Mouse (Mus musculus) embryonic facial prominence, embryonic 12.5 days (tissue): ENCODE data around the gene Pgls. TPM values are rescaled to one million over a fixed set of nuclear protein-coding genes. Genes with fewer than 3 reads are reported as not detected.

ENCODE experiments used
- ATAC-seq: fragments of 200-750 bp; cut with Nextera tagmentation; 2 replicates; pipeline ENCODE4 v1.8.0; 2017; ENCODE audit not compliant: insufficient number of reproducible peaks, insufficient read depth, low FRiP score, low TSS enrichment
- H3K27ac ChIP-seq: fragments of 300-500 bp; sonication (generic); 2 replicates; pipeline ENCODE4 v1.5.1; 2016; ENCODE audit warnings: mild to moderate bottlenecking
- H3K27me3 ChIP-seq: fragments of 300-500 bp; sonication (generic); 2 replicates; pipeline ENCODE4 v1.6.1; 2016; ENCODE audit warnings: mild to moderate bottlenecking, moderate library complexity
- H3K36me3 ChIP-seq: fragments of 300-500 bp; sonication (generic); 2 replicates; pipeline ENCODE4 v1.6.1; 2016; ENCODE audit warnings: mild to moderate bottlenecking
- H3K4me1 ChIP-seq: fragments of 300-500 bp; sonication (generic); 2 replicates; pipeline ENCODE4 v1.6.1; 2016
- H3K4me2 ChIP-seq: fragments of 300-500 bp; sonication (generic); replicated peaks from 2 replicates; pipeline ENCODE4 v1.6.1; 2016; ENCODE audit warnings: mild to moderate bottlenecking, moderate library complexity
- H3K4me3 ChIP-seq: fragments of 300-500 bp; sonication (generic); 2 replicates; pipeline ENCODE4 v1.5.1; 2016; ENCODE audit warnings: mild to moderate bottlenecking
- H3K9ac ChIP-seq: fragments of 300-500 bp; sonication (generic); 2 replicates; pipeline ENCODE4 v1.6.1; 2016; ENCODE audit warnings: mild to moderate bottlenecking, moderate library complexity
- H3K9me3 ChIP-seq: fragments of 300-500 bp; sonication (generic); 2 replicates; pipeline ENCODE4 v1.6.1; 2016; ENCODE audit warnings: mild to moderate bottlenecking, moderate library complexity
- WGBS: fragments of 180-500 bp; shearing (Covaris S2); methylation state at CpG from one replicate; pipeline ENCODE4 v1.1.7; 2016; 5-methylcytosine and 5-hydroxymethylcytosine counted together
- polyA plus RNA-seq: library from polyadenylated mRNA; unstranded; fragments of >200 nt; fragmentation: Nextera tagmentation; extraction: Ambion mirVana; gene quantifications from 2 replicates; pipeline ENCODE4 v1.2.1, GENCODE M21; 2016

The Pgls gene
- polyA plus RNA-seq, 1 experiment from 2014 or later, result 236 TPM

GRCm38 (mm10) chr8:71602666-71603334 is 10.8 kb downstream of the Pgls start:
- H3K4me2 ChIP-seq, result peak overlapping the region; percentile 73
- 0 out of 2 replicates have a peak, but pooled peaks cover 5% of the 10 kb centered on the region for H3K36me3 ChIP-seq
- H3K9me3 ChIP-seq, result no peaks in the 10 kb centered on the region
- H3K4me3 ChIP-seq, result peak overlapping the region; percentile 41
- peak overlapping the region; percentile 51 for H3K9ac ChIP-seq
- H3K4me1 ChIP-seq, result peaks cover 19% of the 10 kb centered on the region
- H3K27me3 ChIP-seq, result peaks cover 30% of the 10 kb centered on the region
- H3K27ac ChIP-seq, result 0 out of 2 replicates have a peak overlapping the region, but pooled peaks have one; percentile 41
- peak; percentile 78 for ATAC-seq
- under 1% methylated on average over 32 of the region's 32 CpGs for WGBS

- WGBS, result 57% methylated on average over 7 of the region's 7 CpGs
- no peak overlapping the region for H3K27ac ChIP-seq
These were observed 12.0 kb downstream of the Pgls start for GRCm38 (mm10) chr8:71604021-71604420.

DNA sequence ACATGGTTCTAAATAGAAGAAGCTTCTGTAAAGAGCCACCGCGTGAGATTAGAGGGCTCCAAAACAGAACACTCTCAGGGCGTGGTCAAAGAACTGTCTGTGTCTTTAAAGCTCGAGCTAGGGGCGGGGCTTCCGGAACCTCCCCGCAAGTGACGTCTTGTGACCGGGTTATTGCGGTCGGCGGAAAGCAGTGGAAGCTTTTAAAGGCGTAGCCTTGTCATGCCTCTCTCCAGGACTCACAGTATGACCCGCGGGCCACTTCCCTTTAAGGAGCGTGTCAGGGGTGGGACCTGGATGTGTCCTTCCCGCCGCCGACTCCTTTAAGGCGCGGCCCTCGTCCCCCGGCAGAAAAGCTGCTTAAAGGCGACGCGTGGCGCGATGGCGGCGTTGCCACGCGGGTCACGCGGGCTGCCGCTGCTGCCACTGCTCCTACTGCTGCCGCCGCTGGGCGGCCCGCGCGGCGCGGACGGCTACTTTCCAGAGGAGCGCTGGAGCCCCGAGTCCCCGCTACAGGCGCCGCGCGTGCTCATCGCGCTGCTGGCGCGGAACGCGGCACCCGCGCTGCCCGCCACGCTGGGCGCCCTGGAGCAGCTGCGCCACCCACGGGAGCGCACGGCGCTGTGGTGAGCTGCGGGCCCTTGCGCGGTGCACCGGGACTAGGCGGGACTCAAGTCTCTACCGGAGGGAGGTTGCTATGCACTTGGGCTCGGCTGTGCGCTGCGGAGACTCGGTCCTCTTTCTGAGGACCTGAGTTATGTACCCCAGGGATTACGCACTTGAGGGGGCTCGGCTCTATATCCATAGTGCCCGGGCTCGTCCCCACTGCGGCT is 19.1 kb downstream of the Pgls start, which contains the start of gene Colgalt1:
Colgalt1 (plus strand) TSS at position 177 of the 830 bp plus-strand sequence.
- H3K27me3 ChIP-seq, result no peaks in the 10 kb centered on the region
- H3K4me2 ChIP-seq, result peak within 1 kb of the TSS; percentile 77
- WGBS, result under 1% methylated on average over 82 of the region's 82 CpGs
- ATAC-seq, result peak; percentile 98
- H3K36me3 ChIP-seq, result peaks cover 32% of the 10 kb centered on the region
- peaks cover 11% of the 10 kb centered on the region for H3K4me1 ChIP-seq
- no peaks in the 10 kb centered on the region for H3K9me3 ChIP-seq
- peak within 1 kb of the TSS; percentile 71 for H3K27ac ChIP-seq
- peak within 1 kb of the TSS; percentile 62 for H3K4me3 ChIP-seq
- peak within 1 kb of the TSS; percentile 81 for H3K9ac ChIP-seq

More at GRCm38 (mm10) chr8:71604021-71604420, 12.0 kb downstream of the Pgls start:
- ATAC-seq, result no peak
- 0 out of 2 replicates have a peak, but pooled peaks cover 5% of the 10 kb centered on the region for H3K36me3 ChIP-seq
- peaks cover 30% of the 10 kb centered on the region for H3K27me3 ChIP-seq
- H3K9ac ChIP-seq, result 0 out of 2 replicates have a peak overlapping the region, but pooled peaks have one; percentile 7
- H3K9me3 ChIP-seq, result no peaks in the 10 kb centered on the region
- no peak overlapping the region for H3K4me3 ChIP-seq
- H3K4me2 ChIP-seq, result no peak overlapping the region
- peaks cover 19% of the 10 kb centered on the region for H3K4me1 ChIP-seq

DNA sequence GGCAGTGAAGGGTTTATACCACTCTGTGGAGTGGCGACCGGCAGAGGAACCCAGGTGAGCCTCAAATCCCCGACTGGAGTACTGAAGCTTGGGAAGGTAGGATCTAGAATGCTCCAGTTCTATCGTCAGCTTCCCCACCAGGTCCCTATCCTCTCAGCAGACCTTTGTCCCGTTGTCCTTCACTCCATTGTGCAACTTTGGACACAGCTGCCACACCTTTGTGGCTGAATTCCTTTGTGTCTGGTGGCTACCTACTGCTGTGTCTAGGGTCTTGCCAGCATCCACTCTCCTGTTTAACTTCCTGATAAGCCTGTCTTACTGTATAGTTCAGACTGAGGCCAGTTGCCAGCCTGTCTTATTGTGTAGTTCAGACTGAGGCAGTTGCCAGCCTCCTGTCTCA is 20.2 kb downstream of the Pgls start:
- ATAC-seq, result no peak
- WGBS, result 46% methylated on average over 5 of the region's 5 CpGs

DNA sequence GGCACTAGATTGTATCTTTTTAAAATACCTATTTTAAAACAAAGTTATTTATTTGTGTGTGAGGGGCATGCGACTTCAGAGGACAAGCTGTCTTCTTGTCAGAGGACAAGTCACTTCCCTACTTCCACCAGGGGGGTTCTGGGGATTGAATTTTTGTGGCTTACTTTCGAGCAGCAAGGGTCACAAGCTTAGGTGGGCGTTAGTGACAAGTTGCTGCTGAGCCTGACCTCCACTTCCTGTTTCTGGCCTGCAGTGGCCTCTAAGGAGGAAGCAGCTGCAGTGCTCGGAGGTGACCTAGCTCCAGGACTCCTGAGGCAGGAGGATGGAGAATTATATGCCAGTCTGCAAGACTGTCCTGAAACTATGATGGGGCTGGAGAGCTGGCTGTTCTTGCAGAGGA is 21.4 kb downstream of the Pgls start:
- no peaks in the 10 kb centered on the region for H3K9me3 ChIP-seq
- ATAC-seq, result no peak
- H3K27ac ChIP-seq, result no peak overlapping the region
- 32% methylated on average over 4 of the region's 4 CpGs for WGBS
- H3K4me2 ChIP-seq, result no peak overlapping the region
- no peak overlapping the region for H3K9ac ChIP-seq
- peaks cover 11% of the 10 kb centered on the region for H3K4me1 ChIP-seq
- peaks cover 53% of the 10 kb centered on the region for H3K36me3 ChIP-seq
- H3K27me3 ChIP-seq, result no peaks in the 10 kb centered on the region
- H3K4me3 ChIP-seq, result no peak overlapping the region

More for the DNA sequence above, 20.2 kb downstream of the Pgls start:
- Histone ChIP-seq H3K9me3 (no peaks in the 10 kb centered on the region), H3K27ac (no peak overlapping the region), H3K36me3 (peaks cover 41% of the 10 kb centered on the region), H3K4me1 (peaks cover 11% of the 10 kb centered on the region), H3K4me2 (peak overlapping the region; percentile 77), H3K4me3 (peak overlapping the region; percentile 62), H3K27me3 (no peaks in the 10 kb centered on the region), H3K9ac (peak overlapping the region; percentile 81)

DNA sequence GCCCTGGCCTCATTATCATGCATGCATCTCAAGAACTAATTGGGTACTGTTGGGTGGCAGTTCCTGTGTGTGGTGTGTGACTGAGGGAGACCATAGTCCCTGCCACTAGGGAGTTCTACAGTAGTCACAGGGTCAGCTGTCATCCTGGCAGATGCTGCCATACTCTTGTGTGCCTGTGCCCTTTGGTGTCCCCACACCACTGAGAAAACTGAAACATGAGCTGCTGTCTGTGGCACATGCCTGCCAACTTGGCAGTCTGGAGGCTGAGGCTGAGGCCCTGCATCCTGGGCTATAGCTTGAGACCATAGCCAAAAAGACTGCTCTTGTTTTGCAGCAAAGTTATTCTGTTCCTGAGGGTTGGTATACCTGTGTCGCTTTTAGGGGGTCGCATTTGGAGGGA is 27.8 kb downstream of the Pgls start:
- no peaks in the 10 kb centered on the region for H3K27me3 ChIP-seq
- peaks cover 94% of the 10 kb centered on the region for H3K36me3 ChIP-seq
- H3K4me2 ChIP-seq, result no peak overlapping the region
- no peaks in the 10 kb centered on the region for H3K4me1 ChIP-seq
- 95% methylated on average over 2 of the region's 2 CpGs for WGBS
- H3K9me3 ChIP-seq, result peaks cover 15% of the 10 kb centered on the region
- no peak for ATAC-seq
- no peak overlapping the region for H3K27ac ChIP-seq
- no peak overlapping the region for H3K9ac ChIP-seq
- no peak overlapping the region for H3K4me3 ChIP-seq

DNA sequence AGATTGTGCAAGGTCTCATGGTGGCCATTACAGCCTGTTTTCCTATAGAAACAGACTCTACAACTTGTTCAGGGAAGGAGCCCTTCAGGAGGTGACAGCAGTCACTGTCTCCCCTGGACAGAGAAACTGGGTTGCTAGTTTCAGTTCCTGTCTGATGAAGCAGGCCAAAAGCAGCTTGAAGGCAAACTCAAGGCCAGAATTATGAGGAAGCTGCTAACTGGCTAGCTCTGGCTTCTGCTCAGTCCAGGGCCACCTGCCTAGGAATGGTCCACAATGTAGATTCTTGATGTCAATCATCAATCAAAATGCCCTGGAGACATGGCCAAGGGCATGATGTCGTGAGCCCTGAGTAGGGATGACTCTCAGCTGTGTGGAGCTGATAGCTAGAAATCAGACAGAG is 33.1 kb downstream of the Pgls start:
- Histone ChIP-seq H3K4me1 (peaks cover 20% of the 10 kb centered on the region), H3K27ac (no peak overlapping the region), H3K4me3 (no peak overlapping the region), H3K9ac (no peak overlapping the region), H3K4me2 (no peak overlapping the region), H3K36me3 (peaks cover 60% of the 10 kb centered on the region), H3K9me3 (peaks cover 15% of the 10 kb centered on the region), H3K27me3 (peaks cover 7% of the 10 kb centered on the region)
- ATAC-seq, result no peak
- whole genome bisulfite sequencing, result 85% methylated on average over 1 of the region's 1 CpGs

DNA sequence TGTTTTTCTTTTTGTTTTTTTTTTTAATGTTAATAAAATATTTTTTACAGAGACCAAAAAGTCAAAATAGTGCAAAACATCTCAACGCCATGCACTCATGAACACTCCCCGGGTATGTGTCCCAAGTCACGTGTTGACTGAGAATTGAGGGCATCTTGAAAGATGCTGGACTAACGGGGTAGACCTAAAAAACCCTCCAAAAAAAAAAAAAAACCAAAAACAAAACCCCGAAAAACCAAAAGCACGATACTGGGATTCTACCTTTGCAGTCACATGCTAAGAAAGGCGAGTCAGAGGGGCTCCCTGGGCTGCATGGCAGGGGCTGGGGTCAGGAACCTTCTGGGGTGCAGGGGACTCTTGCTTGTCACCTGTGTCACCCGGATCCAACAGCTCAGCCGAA is 34.8 kb downstream of the Pgls start:
- Histone ChIP-seq H3K9ac (no peak overlapping the region), H3K36me3 (peaks cover 43% of the 10 kb centered on the region), H3K4me2 (no peak overlapping the region), H3K27me3 (peaks cover 21% of the 10 kb centered on the region), H3K4me3 (no peak overlapping the region), H3K9me3 (peaks cover 15% of the 10 kb centered on the region), H3K4me1 (peaks cover 20% of the 10 kb centered on the region), H3K27ac (no peak overlapping the region)
- no peak for ATAC-seq
- WGBS, result 86% methylated on average over 9 of the region's 9 CpGs

DNA sequence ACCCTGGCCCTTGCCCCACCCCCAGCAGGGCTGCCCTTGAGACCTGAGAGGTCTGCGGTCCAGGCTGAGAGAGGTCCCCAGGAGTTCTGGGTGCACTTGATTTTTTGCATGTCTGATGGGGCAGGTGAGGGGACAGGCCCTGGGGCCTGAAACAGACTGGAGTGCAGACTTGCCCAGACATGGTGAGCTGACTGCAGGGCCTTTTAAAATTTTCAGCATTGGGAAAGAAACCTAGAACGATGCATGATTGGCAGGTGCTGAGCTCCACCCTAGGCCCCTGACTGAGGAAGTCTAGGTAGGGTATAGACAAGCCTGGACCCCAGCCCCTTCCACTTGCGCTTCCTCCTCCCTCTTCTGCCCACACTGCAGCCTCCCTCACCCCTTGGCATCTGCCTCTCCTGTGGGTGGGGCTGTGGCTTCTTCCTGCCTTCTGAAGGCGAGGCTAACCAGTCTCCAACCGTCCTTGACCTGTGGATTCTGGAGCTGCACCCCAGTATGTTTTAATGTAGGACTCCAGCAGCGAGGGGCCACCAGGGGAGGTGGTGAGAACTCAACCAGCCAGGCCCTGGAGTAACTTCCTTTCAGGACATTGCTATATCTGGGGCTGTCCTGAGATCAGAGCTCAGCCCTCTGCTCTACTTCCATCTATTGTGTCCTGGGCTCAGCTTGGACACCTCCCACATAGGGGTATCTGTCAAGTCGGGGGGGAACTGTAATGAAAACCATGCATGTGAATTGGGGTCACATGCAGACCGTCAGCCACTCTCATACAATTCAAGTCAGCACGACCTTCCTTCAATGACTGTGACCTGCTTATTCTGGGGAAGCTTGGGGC is 35.5 kb downstream of the Pgls start:
- peaks cover 8% of the 10 kb centered on the region for H3K9me3 ChIP-seq
- H3K9ac ChIP-seq, result no peak overlapping the region
- peaks cover 20% of the 10 kb centered on the region for H3K4me1 ChIP-seq
- H3K36me3 ChIP-seq, result peaks cover 36% of the 10 kb centered on the region
- 46% methylated on average over 9 of the region's 9 CpGs for WGBS
- no peak overlapping the region for H3K4me2 ChIP-seq
- H3K4me3 ChIP-seq, result no peak overlapping the region
- peaks cover 21% of the 10 kb centered on the region for H3K27me3 ChIP-seq
- peak overlapping the region; percentile 50 for H3K27ac ChIP-seq
- ATAC-seq, result no peak

DNA sequence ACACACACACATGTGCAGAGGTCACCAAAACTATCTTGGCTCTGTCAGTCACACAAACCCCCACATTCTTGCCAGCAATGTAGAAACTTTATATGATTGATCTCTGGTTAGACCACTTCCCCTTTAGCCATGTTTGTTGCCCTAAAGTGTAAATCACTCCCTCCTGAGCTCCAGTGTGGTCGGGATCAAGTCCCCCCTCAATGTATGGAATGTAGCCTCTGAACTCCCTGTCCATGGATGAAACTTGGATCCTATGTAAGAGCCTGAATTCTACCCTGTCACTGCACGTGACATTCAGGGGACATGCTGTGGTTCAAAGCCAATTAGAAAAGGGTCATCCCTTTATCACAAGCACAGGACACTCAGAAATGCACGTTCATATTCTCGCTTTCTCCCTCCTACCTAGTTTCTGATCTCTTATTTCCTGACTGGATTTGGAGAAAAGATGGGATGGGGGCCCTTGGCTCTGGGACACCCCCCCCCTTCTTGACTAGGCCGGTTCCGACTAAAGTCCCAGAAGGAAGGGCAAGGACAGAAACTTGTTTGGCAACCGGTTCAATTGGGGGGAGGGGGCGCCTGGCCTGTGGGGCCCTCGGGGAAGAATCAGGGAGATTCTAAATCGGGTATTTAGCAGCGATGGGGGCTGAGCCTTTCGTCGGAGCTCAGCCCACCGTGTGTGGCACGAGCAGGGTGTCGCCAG is 36.6 kb downstream of the Pgls start:
- peak overlapping the region; percentile 68 for H3K9ac ChIP-seq
- H3K27ac ChIP-seq, result peak overlapping the region; percentile 76
- peaks cover 25% of the 10 kb centered on the region for H3K36me3 ChIP-seq
- peaks cover 20% of the 10 kb centered on the region for H3K4me1 ChIP-seq
- no peak for ATAC-seq
- peaks cover 7% of the 10 kb centered on the region; the same call in 1 of the 2 replicates for H3K9me3 ChIP-seq
- peak overlapping the region; percentile 57 for H3K4me3 ChIP-seq
- 7% methylated on average over 16 of the region's 16 CpGs for WGBS
- peaks cover 32% of the 10 kb centered on the region for H3K27me3 ChIP-seq
- H3K4me2 ChIP-seq, result peak overlapping the region; percentile 87
